Mouse (Mus musculus) E14TG2a.4 (cell line): ENCODE data around the gene Exoc3l.

Source experiments
- CTCF ChIP-seq: conservative IDR thresholded peaks from 2 replicates; pipeline ENCODE4 v1.5.1; 2014; ENCODE audit warnings: low read length
- NANOG ChIP-seq: IDR thresholded peaks from 2 replicates; pipeline ENCODE4 v1.6.1; 2014; ENCODE audit warnings: borderline replicate concordance, low read length, mixed read lengths

DNA sequence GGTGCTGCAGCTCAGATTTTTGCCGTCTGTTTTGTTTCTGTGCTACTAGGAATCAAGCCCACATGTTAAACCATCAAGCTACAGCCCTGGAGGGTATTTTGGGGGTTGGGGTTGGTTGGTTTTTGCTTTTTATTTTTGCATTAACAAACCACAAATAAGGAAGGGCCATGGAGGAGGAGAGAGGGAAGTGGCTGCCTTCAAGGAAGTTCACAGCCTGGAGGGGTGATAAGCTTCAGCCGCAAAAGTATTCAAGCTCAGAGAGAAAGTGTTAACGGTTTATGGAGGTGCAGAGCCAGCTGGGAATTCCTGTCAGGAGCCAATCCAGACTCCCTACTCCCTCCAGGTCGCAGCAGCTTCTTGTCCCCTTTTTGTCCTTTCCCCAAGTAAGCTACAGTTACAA lies 43.1 kb upstream of the Exoc3l start:
- no peak for TF ChIP-seq NANOG
- no peak for TF ChIP-seq CTCF
